Mouse (Mus musculus): ENCODE measurements around the gene Acvrl1. TPM values are rescaled to one million over a fixed set of nuclear protein-coding genes. Genes with fewer than 3 reads are reported as not detected.

The Acvrl1 gene
- polyA plus RNA-seq, 1 experiment from 2014 or later, result 1.8 TPM

GRCm38 (mm10) chr15:101175131-101175460 lies 46.8 kb downstream of the Acvrl1 start:
- peaks cover 30% of the 10 kb centered on the region for H3K27me3 ChIP-seq (replicated peaks)
- H3K4me1 ChIP-seq, result peaks cover 74% of the 10 kb centered on the region
- peak overlapping the region; percentile 98 for H3K4me2 ChIP-seq
- peak overlapping the region; percentile 90; the same call in 1 of the 2 replicates for H3K9ac ChIP-seq
- ATAC-seq, result no peak
- H3K4me3 ChIP-seq, result peak overlapping the region; percentile 78
- H3K9me3 ChIP-seq (replicated peaks), result no peaks in the 10 kb centered on the region
- H3K36me3 ChIP-seq, result no peaks in the 10 kb centered on the region
- H3K27ac ChIP-seq, result no peak overlapping the region
- 9% methylated on average over 5 of the region's 5 CpGs for WGBS (ENCODE audit: insufficient replicate concordance)

- peaks cover 30% of the 10 kb centered on the region for H3K27me3 ChIP-seq (replicated peaks)
Observed at GRCm38 (mm10) chr15:101175613-101176283, 47.4 kb downstream of the Acvrl1 start.

GRCm38 (mm10) chr15:101176284-101176680 lies 48.0 kb downstream of the Acvrl1 start:
- WGBS (ENCODE audit: insufficient replicate concordance), result 15% methylated on average over 3 of the region's 3 CpGs
- ATAC-seq, result no peak
- Histone ChIP-seq H3K4me2 (peak overlapping the region; percentile 98), H3K36me3 (no peaks in the 10 kb centered on the region), H3K27me3 (replicated peaks) (peaks cover 30% of the 10 kb centered on the region), H3K27ac (peak overlapping the region; percentile 59; the same call in 1 of the 2 replicates), H3K9ac (peak overlapping the region; percentile 24; the same call in 1 of the 2 replicates), H3K4me1 (peaks cover 75% of the 10 kb centered on the region), H3K9me3 (replicated peaks) (no peaks in the 10 kb centered on the region), H3K4me3 (peak overlapping the region; percentile 78; the same call in 1 of the 2 replicates)

More at GRCm38 (mm10) chr15:101175613-101176283, 47.4 kb downstream of the Acvrl1 start:
- Histone ChIP-seq H3K9me3 (replicated peaks) (no peaks in the 10 kb centered on the region), H3K4me3 (peak overlapping the region; percentile 78), H3K27ac (peak overlapping the region; percentile 59; the same call in 1 of the 2 replicates), H3K36me3 (no peaks in the 10 kb centered on the region), H3K4me1 (peaks cover 74% of the 10 kb centered on the region), H3K9ac (peak overlapping the region; percentile 24), H3K4me2 (peak overlapping the region; percentile 98)
- ATAC-seq, result no peak
- WGBS (ENCODE audit: insufficient replicate concordance), result 14% methylated on average over 17 of the region's 17 CpGs

GRCm38 (mm10) chr15:101176795-101177691 lies 48.7 kb downstream of the Acvrl1 start:
- WGBS (ENCODE audit: insufficient replicate concordance), result 15% methylated on average over 8 of the region's 8 CpGs
- Histone ChIP-seq H3K27me3 (replicated peaks) (peaks cover 30% of the 10 kb centered on the region), H3K36me3 (no peaks in the 10 kb centered on the region), H3K9ac (0 out of 2 replicates have a peak overlapping the region, but pooled peaks have one; percentile 9), H3K4me2 (peak overlapping the region; percentile 98), H3K27ac (peak overlapping the region; percentile 59), H3K4me3 (peak overlapping the region; percentile 5; the same call in 1 of the 2 replicates), H3K9me3 (replicated peaks) (no peaks in the 10 kb centered on the region), H3K4me1 (peaks cover 79% of the 10 kb centered on the region)
- ATAC-seq, result peak; percentile 52; the same call in 1 of the 2 replicates

- no peak for ATAC-seq
- peaks cover 61% of the 10 kb centered on the region for H3K4me1 ChIP-seq
- H3K4me3 ChIP-seq, result no peak overlapping the region
- 53% methylated on average over 15 of the region's 15 CpGs for WGBS (ENCODE audit: insufficient replicate concordance)
- H3K4me2 ChIP-seq, result no peak overlapping the region
- H3K27ac ChIP-seq, result no peak overlapping the region
- peaks cover 16% of the 10 kb centered on the region for H3K27me3 ChIP-seq (replicated peaks)
- no peaks in the 10 kb centered on the region for H3K9me3 ChIP-seq (replicated peaks)
- no peak overlapping the region for H3K9ac ChIP-seq
- peaks cover 2% of the 10 kb centered on the region; the same call in 1 of the 2 replicates for H3K36me3 ChIP-seq
Observed at GRCm38 (mm10) chr15:101180363-101181105, 52.2 kb downstream of the Acvrl1 start.

- Histone ChIP-seq H3K9ac (no peak overlapping the region), H3K4me1 (peaks cover 55% of the 10 kb centered on the region), H3K27me3 (replicated peaks) (peaks cover 11% of the 10 kb centered on the region; the same call in 1 of the 2 replicates), H3K9me3 (replicated peaks) (no peaks in the 10 kb centered on the region), H3K4me2 (no peak overlapping the region), H3K4me3 (no peak overlapping the region), H3K36me3 (peaks cover 6% of the 10 kb centered on the region; the same call in 1 of the 2 replicates), H3K27ac (no peak overlapping the region)
- no peak for ATAC-seq
- 41% methylated on average over 5 of the region's 5 CpGs for WGBS (ENCODE audit: insufficient replicate concordance)
Observed at GRCm38 (mm10) chr15:101181106-101181466, 52.8 kb downstream of the Acvrl1 start.

GRCm38 (mm10) chr15:101181500-101181899 lies 53.2 kb downstream of the Acvrl1 start:
- Histone ChIP-seq H3K4me3 (no peak overlapping the region), H3K4me1 (peaks cover 51% of the 10 kb centered on the region), H3K36me3 (peaks cover 9% of the 10 kb centered on the region; the same call in 1 of the 2 replicates), H3K9ac (no peak overlapping the region), H3K27me3 (replicated peaks) (peaks cover 11% of the 10 kb centered on the region; the same call in 1 of the 2 replicates), H3K4me2 (no peak overlapping the region), H3K27ac (no peak overlapping the region), H3K9me3 (replicated peaks) (no peaks in the 10 kb centered on the region)
- WGBS (ENCODE audit: insufficient replicate concordance), result 70% methylated on average over 4 of the region's 4 CpGs
- no peak for ATAC-seq

GRCm38 (mm10) chr15:101182676-101183075 lies 54.4 kb downstream of the Acvrl1 start:
- no peaks in the 10 kb centered on the region for H3K9me3 ChIP-seq (replicated peaks)
- no peak overlapping the region for H3K27ac ChIP-seq
- no peak overlapping the region for H3K4me2 ChIP-seq
- H3K27me3 ChIP-seq (replicated peaks), result peaks cover 11% of the 10 kb centered on the region; the same call in 1 of the 2 replicates
- H3K9ac ChIP-seq, result no peak overlapping the region
- 73% methylated on average over 5 of the region's 5 CpGs for WGBS (ENCODE audit: insufficient replicate concordance)
- H3K4me3 ChIP-seq, result no peak overlapping the region
- peaks cover 39% of the 10 kb centered on the region for H3K4me1 ChIP-seq
- H3K36me3 ChIP-seq, result peaks cover 9% of the 10 kb centered on the region; the same call in 1 of the 2 replicates
- ATAC-seq, result no peak

GRCm38 (mm10) chr15:101184300-101184699 lies 56.0 kb downstream of the Acvrl1 start:
- Histone ChIP-seq H3K4me2 (no peak overlapping the region), H3K36me3 (peaks cover 9% of the 10 kb centered on the region; the same call in 1 of the 2 replicates), H3K27me3 (replicated peaks) (0 out of 2 replicates have a peak, but pooled peaks cover under 1% of the 10 kb centered on the region), H3K4me1 (peaks cover 26% of the 10 kb centered on the region), H3K9me3 (replicated peaks) (no peaks in the 10 kb centered on the region), H3K9ac (no peak overlapping the region), H3K27ac (no peak overlapping the region), H3K4me3 (no peak overlapping the region)
- no peak for ATAC-seq
- 85% methylated on average over 8 of the region's 8 CpGs for WGBS (ENCODE audit: insufficient replicate concordance)

- no peak overlapping the region for H3K4me3 ChIP-seq
- H3K9ac ChIP-seq, result no peak overlapping the region
- 89% methylated on average over 3 of the region's 3 CpGs for WGBS (ENCODE audit: insufficient replicate concordance)
- no peak overlapping the region for H3K27ac ChIP-seq
- no peak overlapping the region for H3K4me2 ChIP-seq
- no peaks in the 10 kb centered on the region for H3K9me3 ChIP-seq (replicated peaks)
- H3K4me1 ChIP-seq, result peaks cover 31% of the 10 kb centered on the region
- H3K27me3 ChIP-seq (replicated peaks), result no peaks in the 10 kb centered on the region
- no peak for ATAC-seq
- H3K36me3 ChIP-seq, result peaks cover 9% of the 10 kb centered on the region; the same call in 1 of the 2 replicates
Observed at GRCm38 (mm10) chr15:101185549-101185948, 57.2 kb downstream of the Acvrl1 start.

- Histone ChIP-seq H3K9me3 (replicated peaks) (no peaks in the 10 kb centered on the region), H3K4me1 (peaks cover 37% of the 10 kb centered on the region), H3K27ac (no peak overlapping the region), H3K9ac (no peak overlapping the region), H3K36me3 (peaks cover 9% of the 10 kb centered on the region; the same call in 1 of the 2 replicates), H3K4me2 (no peak overlapping the region), H3K27me3 (replicated peaks) (no peaks in the 10 kb centered on the region), H3K4me3 (no peak overlapping the region)
- no peak for ATAC-seq
- 37% methylated on average over 5 of the region's 5 CpGs for WGBS (ENCODE audit: insufficient replicate concordance)
Observed at GRCm38 (mm10) chr15:101187907-101188306, 59.6 kb downstream of the Acvrl1 start.
